Mouse (Mus musculus) brain, embryonic 14.5 days (tissue): ENCODE measurements around the gene Myzap.

Experiments
- CTCF ChIP-seq: fragments of 200-500 bp; IDR thresholded peaks from 2 replicates; pipeline ENCODE4 v1.5.1; 2012; ENCODE audit warnings: inconsistent platforms, mild to moderate bottlenecking, moderate library complexity, borderline replicate concordance; ENCODE audit not compliant: insufficient read depth, insufficient read length; ENCODE audit errors: extremely low read depth
- POLR2A ChIP-seq: fragments of 200-500 bp; IDR thresholded peaks from 2 replicates; pipeline ENCODE4 v1.6.1; 2012; ENCODE audit warnings: mild to moderate bottlenecking, inconsistent platforms, borderline replicate concordance; ENCODE audit not compliant: poor library complexity, insufficient read depth, insufficient read length, severe bottlenecking; ENCODE audit errors: extremely low read depth

DNA sequence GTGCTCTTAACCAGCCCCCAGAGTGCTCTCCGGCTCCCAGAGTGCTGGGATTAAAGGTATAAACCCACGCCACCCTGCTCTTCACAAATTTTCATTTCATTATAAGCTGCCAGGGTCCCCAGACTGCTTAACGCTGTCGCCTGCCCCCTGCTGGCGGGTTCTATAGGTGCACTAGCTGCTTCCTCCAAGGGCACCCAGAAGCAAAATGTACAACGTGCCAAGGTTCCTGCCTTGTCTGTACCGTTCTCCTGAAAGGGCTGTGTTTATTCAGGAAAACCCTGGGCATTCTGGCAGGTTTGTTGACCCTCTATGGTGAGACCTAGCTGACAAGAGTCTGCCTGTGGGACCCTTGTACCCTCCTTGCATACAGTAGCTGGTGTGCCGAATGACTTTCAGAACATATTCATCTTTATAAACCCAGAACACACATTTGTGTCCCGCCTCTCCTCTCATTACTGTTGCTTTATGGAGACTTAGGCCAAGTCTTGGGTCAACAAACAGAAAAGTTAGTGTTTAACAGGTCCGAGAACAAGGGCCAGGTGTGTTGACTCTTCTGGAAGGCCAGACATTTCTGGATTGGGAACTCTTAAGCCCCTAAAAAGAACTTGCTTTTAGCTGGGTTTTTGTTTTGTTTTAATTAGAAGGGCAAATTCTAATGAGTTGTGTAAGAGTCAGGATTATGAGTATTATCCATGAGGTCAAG, 32.8 kb upstream of the Myzap start:
- TF ChIP-seq POLR2A: no peak
- TF ChIP-seq CTCF: peak; percentile 68; the same call in 1 of the 2 replicates
